Mouse (Mus musculus): ENCODE results near the gene Ttc41. TPM values are rescaled to one million over a fixed set of nuclear protein-coding genes. Genes with fewer than 3 reads are reported as not detected.
"Not testable (repeated sequence)": the region's sequence is repeated elsewhere in the genome, so short reads cannot be mapped to it uniquely, and the experiment has no call there.

The Ttc41 gene
- polyA plus RNA-seq (2016; fragmentation: Nextera tagmentation; extraction: Ambion mirVana): 1.9 and 2.7 TPM in 2 replicates

DNA sequence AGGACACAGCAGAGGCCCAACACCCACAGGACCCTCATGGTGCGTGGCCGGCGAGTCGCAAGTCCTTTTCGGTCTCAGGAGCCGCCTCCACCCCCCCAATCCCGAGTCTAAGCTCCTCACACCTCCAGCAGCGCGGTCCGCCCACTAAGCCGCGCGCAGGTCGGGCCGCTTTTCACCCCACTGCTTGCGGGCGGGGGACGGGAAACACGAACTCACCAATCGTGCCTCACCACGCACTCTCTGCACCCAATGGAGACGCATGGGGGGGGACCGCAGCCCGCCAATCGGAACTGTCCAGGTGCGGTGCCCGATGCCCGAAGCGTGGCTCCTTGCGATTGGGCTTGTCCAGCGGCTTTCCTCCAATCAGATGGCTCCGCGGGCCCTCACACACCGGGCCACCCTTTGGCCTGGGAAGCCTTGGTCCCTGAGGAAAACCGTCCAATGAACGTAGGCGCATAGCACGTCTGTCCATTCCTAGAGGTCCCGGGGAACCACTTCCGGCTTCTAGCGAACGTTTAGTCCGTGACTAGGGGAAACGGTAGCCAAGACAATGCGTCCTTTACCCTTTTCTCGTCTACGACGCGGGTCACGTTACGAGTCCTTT lies at the start of gene Ttc41, which contains the start of gene Hsp90b1:
TSS of gene Ttc41 (plus strand) at position 494 of the 604 bp plus-strand sequence.
TSS of gene Hsp90b1 (minus strand) at position 192 of the 604 bp plus-strand sequence.
- DNase-seq (ENCODE audit: low spot score): peak; percentile 98
- Histone ChIP-seq H3K27ac (peak within 1 kb of the TSS; percentile 96), H3K4me1 (peaks cover 43% of the 10 kb centered on the region), H3K4me3 (peak within 1 kb of the TSS; percentile 95), H3K9me3 (replicated peaks) (no peaks in the 10 kb centered on the region), H3K36me3 (peaks cover 39% of the 10 kb centered on the region), H3K27me3 (ENCODE audit: low read depth, poor library complexity, severe bottlenecking) (no peaks in the 10 kb centered on the region)
- under 1% methylated on average over 51 of the region's 51 CpGs for WGBS

GRCm38 (mm10) chr10:86670550-86670949 lies 35.1 kb upstream of the Ttc41 start:
- not testable (repeated sequence) for H3K36me3 ChIP-seq; H3K9me3 ChIP-seq (replicated peaks); H3K4me3 ChIP-seq; H3K27me3 ChIP-seq (ENCODE audit: low read depth, poor library complexity, severe bottlenecking); H3K27ac ChIP-seq; H3K4me1 ChIP-seq; DNase-seq (ENCODE audit: low spot score)
- WGBS: 92% methylated on average over 4 of the region's 4 CpGs

GRCm38 (mm10) chr10:86684797-86685178 lies 20.8 kb upstream of the Ttc41 start:
- H3K4me3 ChIP-seq: peak overlapping the region; percentile 67
- H3K27ac ChIP-seq; H3K9me3 ChIP-seq (replicated peaks); H3K4me1 ChIP-seq; H3K27me3 ChIP-seq (ENCODE audit: low read depth, poor library complexity, severe bottlenecking); DNase-seq (ENCODE audit: low spot score); H3K36me3 ChIP-seq: not testable (repeated sequence)
- 34% methylated on average over 2 of the region's 2 CpGs for WGBS

- H3K4me1 ChIP-seq: not testable (repeated sequence)
- under 1% methylated on average over 53 of the region's 53 CpGs for WGBS
- peak overlapping the region; percentile 90 for H3K27ac ChIP-seq
These were observed 20.2 kb upstream of the Ttc41 start for GRCm38 (mm10) chr10:86685179-86686016.

DNA sequence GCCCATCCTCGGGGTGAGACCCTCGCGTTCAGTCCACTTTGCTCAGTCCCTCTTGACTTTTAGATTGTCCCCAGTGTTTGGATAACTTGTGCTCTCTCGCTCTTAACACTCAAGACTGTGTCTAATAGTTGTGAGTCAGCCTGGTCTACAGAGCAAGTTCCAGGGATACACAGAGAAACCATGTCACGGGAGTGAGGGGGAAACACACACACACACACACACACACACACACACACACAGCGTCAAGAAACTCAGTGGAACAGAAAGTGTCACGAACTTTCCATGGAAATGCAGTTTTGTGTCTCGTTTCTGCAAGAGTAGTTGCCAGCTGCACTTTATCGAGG lies 19.6 kb upstream of the Ttc41 start:
- DNase-seq (ENCODE audit: low spot score); H3K27me3 ChIP-seq (ENCODE audit: low read depth, poor library complexity, severe bottlenecking); H3K9me3 ChIP-seq (replicated peaks); H3K4me1 ChIP-seq: not testable (repeated sequence)
- 32% methylated on average over 9 of the region's 9 CpGs for WGBS
- peak overlapping the region; percentile 90 for H3K27ac ChIP-seq
- peak overlapping the region; percentile 67 for H3K4me3 ChIP-seq
- H3K36me3 ChIP-seq: peaks cover 16% of the 10 kb centered on the region

More at GRCm38 (mm10) chr10:86685179-86686016, 20.2 kb upstream of the Ttc41 start:
- DNase-seq (ENCODE audit: low spot score): peak; percentile 89
- not testable (repeated sequence) for H3K27me3 ChIP-seq (ENCODE audit: low read depth, poor library complexity, severe bottlenecking); H3K9me3 ChIP-seq (replicated peaks)
- Histone ChIP-seq H3K4me3 (peak overlapping the region; percentile 67), H3K36me3 (peaks cover 10% of the 10 kb centered on the region)

- Histone ChIP-seq H3K36me3 (peaks cover 90% of the 10 kb centered on the region), H3K4me3 (peak overlapping the region; percentile 8), H3K9me3 (replicated peaks) (no peaks in the 10 kb centered on the region), H3K27me3 (ENCODE audit: low read depth, poor library complexity, severe bottlenecking) (no peaks in the 10 kb centered on the region), H3K27ac (no peak overlapping the region), H3K4me1 (peaks cover 41% of the 10 kb centered on the region)
- 81% methylated on average over 3 of the region's 3 CpGs for WGBS
- DNase-seq (ENCODE audit: low spot score): no peak
These were observed 5.4 kb upstream of the Ttc41 start for GRCm38 (mm10) chr10:86700251-86700650.

DNA sequence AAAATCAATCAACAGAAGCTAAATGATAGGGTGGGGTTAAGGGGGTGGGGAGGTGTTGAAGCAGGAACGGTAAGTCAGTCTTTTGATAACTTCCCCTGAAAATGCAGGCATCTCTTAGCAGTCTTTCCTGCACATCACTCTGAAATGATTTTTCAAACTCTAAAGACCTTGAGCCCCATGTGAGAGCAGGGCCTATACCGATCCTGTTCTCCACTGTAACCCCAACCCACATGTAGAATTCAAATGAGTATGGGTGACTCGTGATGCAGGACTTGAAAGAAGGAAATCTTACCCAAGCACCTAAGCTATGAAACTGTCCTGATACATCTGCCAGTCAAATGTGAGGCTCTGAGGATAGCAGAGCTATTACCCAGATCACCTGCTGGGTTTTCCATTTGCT lies 4.6 kb upstream of the Ttc41 start:
- H3K36me3 ChIP-seq: peaks cover 83% of the 10 kb centered on the region
- H3K9me3 ChIP-seq (replicated peaks): no peaks in the 10 kb centered on the region
- WGBS: 79% methylated on average over 3 of the region's 3 CpGs

DNA sequence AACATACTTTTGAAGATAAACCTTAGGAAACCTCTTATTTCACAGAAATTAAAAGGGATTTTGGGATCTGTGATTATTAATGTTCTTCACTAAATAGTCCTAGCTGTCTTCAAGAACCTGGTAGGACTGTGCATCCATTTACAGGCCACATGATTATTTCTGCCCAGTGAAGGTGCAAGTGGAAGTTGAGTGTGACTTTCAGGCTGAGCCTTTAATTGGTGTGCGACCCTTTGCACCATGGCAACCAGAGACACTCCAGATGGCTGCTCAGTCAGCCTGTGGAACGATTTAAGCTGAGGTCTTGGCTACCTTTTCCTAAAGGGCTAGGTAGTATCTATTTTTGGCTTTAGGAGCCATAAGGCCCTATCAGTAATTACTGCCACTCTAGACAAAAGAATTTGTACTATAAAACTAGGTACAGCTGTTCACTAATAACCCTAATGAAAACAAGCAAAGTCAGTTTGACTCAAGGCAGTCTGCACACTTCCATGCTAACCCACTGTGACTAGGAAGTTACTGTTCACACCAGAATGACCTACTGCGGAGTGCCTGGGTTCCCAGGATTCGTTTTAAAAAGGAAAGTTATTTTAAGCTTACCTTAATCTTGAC lies 3.2 kb upstream of the Ttc41 start:
- H3K36me3 ChIP-seq: peaks cover 69% of the 10 kb centered on the region
- no peaks in the 10 kb centered on the region for H3K27me3 ChIP-seq (ENCODE audit: low read depth, poor library complexity, severe bottlenecking)
- peaks cover 50% of the 10 kb centered on the region for H3K4me1 ChIP-seq
- DNase-seq (ENCODE audit: low spot score): no peak
- peak overlapping the region; percentile 95 for H3K4me3 ChIP-seq
- no peaks in the 10 kb centered on the region for H3K9me3 ChIP-seq (replicated peaks)
- 70% methylated on average over 4 of the region's 4 CpGs for WGBS
- H3K27ac ChIP-seq: no peak overlapping the region

More for the DNA sequence above, 4.6 kb upstream of the Ttc41 start:
- no peaks in the 10 kb centered on the region for H3K27me3 ChIP-seq (ENCODE audit: low read depth, poor library complexity, severe bottlenecking)
- no peak overlapping the region for H3K27ac ChIP-seq
- DNase-seq (ENCODE audit: low spot score): no peak
- H3K4me1 ChIP-seq: peaks cover 41% of the 10 kb centered on the region
- peak overlapping the region; percentile 8; the same call in 1 of the 2 replicates for H3K4me3 ChIP-seq

- WGBS: 77% methylated on average over 4 of the region's 4 CpGs
- Histone ChIP-seq H3K27me3 (ENCODE audit: low read depth, poor library complexity, severe bottlenecking) (no peaks in the 10 kb centered on the region), H3K4me3 (peak overlapping the region; percentile 95), H3K9me3 (replicated peaks) (no peaks in the 10 kb centered on the region), H3K4me1 (peaks cover 50% of the 10 kb centered on the region), H3K27ac (no peak overlapping the region), H3K36me3 (peaks cover 60% of the 10 kb centered on the region)
- no peak for DNase-seq (ENCODE audit: low spot score)
These were observed 2.2 kb upstream of the Ttc41 start for GRCm38 (mm10) chr10:86703375-86703774.

- Histone ChIP-seq H3K4me1 (peaks cover 48% of the 10 kb centered on the region), H3K36me3 (peaks cover 52% of the 10 kb centered on the region), H3K27me3 (ENCODE audit: low read depth, poor library complexity, severe bottlenecking) (no peaks in the 10 kb centered on the region), H3K27ac (peak overlapping the region; percentile 96), H3K9me3 (replicated peaks) (no peaks in the 10 kb centered on the region), H3K4me3 (peak overlapping the region; percentile 95)
- 7% methylated on average over 8 of the region's 8 CpGs for WGBS
- no peak for DNase-seq (ENCODE audit: low spot score)
These were observed 1.5 kb upstream of the Ttc41 start for GRCm38 (mm10) chr10:86704141-86704540.

GRCm38 (mm10) chr10:86704589-86705191 lies 921 bp upstream of the Ttc41 start:
- Histone ChIP-seq H3K36me3 (peaks cover 47% of the 10 kb centered on the region), H3K4me1 (peaks cover 47% of the 10 kb centered on the region), H3K9me3 (replicated peaks) (no peaks in the 10 kb centered on the region), H3K4me3 (peak overlapping the region; percentile 95), H3K27me3 (ENCODE audit: low read depth, poor library complexity, severe bottlenecking) (no peaks in the 10 kb centered on the region), H3K27ac (peak overlapping the region; percentile 96)
- under 1% methylated on average over 33 of the region's 33 CpGs for WGBS
- DNase-seq (ENCODE audit: low spot score): peak; percentile 64

DNA sequence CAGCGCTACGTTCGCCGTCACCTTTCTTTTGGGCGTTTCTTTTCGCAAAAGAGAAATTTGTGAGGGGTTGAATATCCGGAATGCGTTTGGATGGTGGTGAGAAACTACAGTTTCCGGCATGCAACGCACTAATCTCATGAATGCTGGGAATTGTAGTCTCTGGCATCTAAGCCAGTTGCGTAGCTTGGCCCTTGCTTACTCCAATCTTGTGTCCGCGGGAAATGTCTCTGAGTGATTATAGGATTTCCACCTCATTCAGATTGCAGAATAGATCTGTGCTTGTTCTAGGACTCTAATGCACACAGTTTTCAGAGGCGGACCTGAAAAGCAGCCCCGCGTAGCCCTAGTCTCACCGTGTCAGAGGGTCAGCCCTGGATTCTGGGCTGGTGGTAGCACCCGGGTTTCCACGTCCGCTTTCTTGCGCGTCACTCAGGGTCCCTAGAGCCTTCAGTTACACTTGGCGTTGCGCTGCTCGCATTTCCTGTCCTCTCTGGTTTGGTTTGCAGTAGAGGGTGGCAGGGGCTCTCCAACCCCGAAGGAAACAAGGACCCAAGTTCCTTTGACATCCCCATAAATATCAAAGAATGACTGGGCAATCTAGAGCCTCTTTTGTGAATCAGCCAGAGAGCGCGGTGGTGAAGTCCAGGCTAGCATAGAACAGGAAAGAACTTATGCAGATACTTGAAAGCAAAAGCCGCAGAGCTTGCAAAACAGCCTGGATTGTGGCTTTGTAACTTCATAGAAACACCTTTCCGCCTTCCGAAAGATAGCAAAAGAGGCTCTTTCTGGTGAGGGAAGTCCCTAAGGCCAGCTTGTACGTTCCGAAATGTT lies 526 bp downstream of the Ttc41 start:
- H3K36me3 ChIP-seq: peaks cover 32% of the 10 kb centered on the region
- no peaks in the 10 kb centered on the region for H3K27me3 ChIP-seq (ENCODE audit: low read depth, poor library complexity, severe bottlenecking)
- 5% methylated on average over 33 of the region's 33 CpGs for WGBS
- peak; percentile 85 for DNase-seq (ENCODE audit: low spot score)
- peak overlapping the region; percentile 95 for H3K4me3 ChIP-seq
- peaks cover 36% of the 10 kb centered on the region for H3K4me1 ChIP-seq
- no peaks in the 10 kb centered on the region for H3K9me3 ChIP-seq (replicated peaks)
- H3K27ac ChIP-seq: peak overlapping the region; percentile 96
